Mouse (Mus musculus): Measurements from ENCODE around the gene G3bp1.

Gene G3bp1

GRCm38 (mm10) chr11:55469048-55469843, at the start of gene G3bp1:
G3bp1 (plus strand) TSS chr11:55469685.
- DNase-seq = peak; percentile 100

- no peak for DNase-seq
These were observed 46.5 kb upstream of the G3bp1 start, which contains the start of gene Sparc for GRCm38 (mm10) chr11:55422978-55423377. Sparc (minus strand) TSS chr11:55423183.

GRCm38 (mm10) chr11:55423756-55424155, 45.7 kb upstream of the G3bp1 start:
- no peak for DNase-seq

GRCm38 (mm10) chr11:55424746-55425360, 44.6 kb upstream of the G3bp1 start:
- DNase-seq = no peak

GRCm38 (mm10) chr11:55428186-55429012, 41.1 kb upstream of the G3bp1 start:
- peak; percentile 76 to 82 for DNase-seq

- DNase-seq = no peak
These were observed 39.5 kb upstream of the G3bp1 start for GRCm38 (mm10) chr11:55429973-55430372.

- peak in 1 of 2 experiments; percentile 43 for DNase-seq
These were observed 36.5 kb upstream of the G3bp1 start for GRCm38 (mm10) chr11:55432981-55433380.

GRCm38 (mm10) chr11:55436089-55436488, 33.4 kb upstream of the G3bp1 start:
- DNase-seq = no peak

- DNase-seq = no peak
These were observed 31.5 kb upstream of the G3bp1 start for GRCm38 (mm10) chr11:55438031-55438430.

GRCm38 (mm10) chr11:55439718-55440117, 29.8 kb upstream of the G3bp1 start:
- DNase-seq = no peak

GRCm38 (mm10) chr11:55444772-55445171, 24.7 kb upstream of the G3bp1 start:
- peak in 1 of 2 experiments; percentile 53 for DNase-seq

- DNase-seq = peak; percentile 82 to 86
These were observed 22.9 kb upstream of the G3bp1 start for GRCm38 (mm10) chr11:55446579-55446978.

GRCm38 (mm10) chr11:55449531-55449930, 20.0 kb upstream of the G3bp1 start:
- DNase-seq = peak; percentile 43 to 60

GRCm38 (mm10) chr11:55450311-55450710, 19.2 kb upstream of the G3bp1 start:
- no peak for DNase-seq

GRCm38 (mm10) chr11:55453640-55454039, 15.8 kb upstream of the G3bp1 start:
- DNase-seq = peak; percentile 54 to 55

- no peak for DNase-seq
These were observed 14.3 kb upstream of the G3bp1 start for GRCm38 (mm10) chr11:55455166-55455565.

GRCm38 (mm10) chr11:55458501-55458900, 11.0 kb upstream of the G3bp1 start:
- DNase-seq = no peak

GRCm38 (mm10) chr11:55459850-55460558, 9.5 kb upstream of the G3bp1 start:
- DNase-seq = no peak

- peak; percentile 33 to 38 for DNase-seq
These were observed 8.9 kb upstream of the G3bp1 start for GRCm38 (mm10) chr11:55460559-55461018.

- DNase-seq = peak; percentile 96 to 97
These were observed 8.4 kb upstream of the G3bp1 start, which contains the start of gene Atox1 for GRCm38 (mm10) chr11:55461019-55461645. Atox1 (minus strand) TSS chr11:55461239.

GRCm38 (mm10) chr11:55462149-55462548, 7.3 kb upstream of the G3bp1 start:
- DNase-seq = no peak

- DNase-seq = no peak
These were observed 4.8 kb upstream of the G3bp1 start for GRCm38 (mm10) chr11:55464707-55465106.

Data from lung, adult 18-20 months (tissue).